ENCODE assay signal across 24 mouse cellular contexts in the genomic region with DNA sequence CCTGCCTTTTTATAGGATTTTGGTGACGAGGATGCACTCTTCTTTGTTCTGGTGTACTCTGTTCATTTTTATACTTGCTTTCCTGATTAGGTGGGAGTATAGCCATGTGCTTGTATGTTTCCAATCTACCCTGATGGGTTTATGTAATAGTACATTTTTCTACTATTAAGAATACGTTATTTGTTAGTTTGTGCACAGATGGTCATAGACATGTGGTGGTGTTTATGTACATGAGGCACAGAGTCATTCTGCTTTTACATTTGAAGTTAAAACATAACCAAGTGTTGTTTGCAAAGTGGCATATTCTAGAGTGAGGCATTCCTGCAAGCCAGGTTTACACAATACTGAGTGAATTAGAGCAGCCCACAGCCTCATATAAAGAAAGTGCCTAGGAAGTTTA.
"Had no signal": no experiment of that assay in that cellular context is flagged by ENCODE, and none has a peak within 500 bp of the region (broad histone marks: within the 10 kb centered on the region; RNA-seq: fewer than 3 reads in every experiment).

No protein-coding gene starts in this region.

- H3K27ac ChIP-seq: intestine, embryonic 15.5 days; limb, embryonic 12.5 days; limb, embryonic 15.5 days; liver, embryonic 14.5 days; macrophage; midbrain, embryonic 10.5 days; midbrain, embryonic 13.5 days; neural tube, embryonic 13.5 days had no signal

- DNase-seq: kidney, adult 11 months; kidney, adult 9 months; kidney, postnatal 25 days; left cerebral cortex, postnatal 4 days; liver, postnatal 0 days; lung, embryonic 14.5 days; retina, postnatal 1 day; right cerebral cortex, postnatal 25 days; spleen, adult 18-20 months; thymus, adult 2 months; thymus, postnatal 14 days; thymus, postnatal 4 days had no signal

- H3K9ac ChIP-seq: intestine, embryonic 15.5 days; limb, embryonic 12.5 days; limb, embryonic 15.5 days; liver, embryonic 14.5 days; liver, postnatal 0 days; lung, embryonic 14.5 days; midbrain, embryonic 13.5 days; neural tube, embryonic 13.5 days had no signal

- H3K4me3 ChIP-seq: intestine, embryonic 15.5 days; limb, embryonic 12.5 days; limb, embryonic 15.5 days; midbrain, embryonic 10.5 days; midbrain, embryonic 13.5 days; myocyte; neural tube, embryonic 13.5 days had no signal

- H3K27me3 ChIP-seq: intestine, embryonic 15.5 days; limb, embryonic 12.5 days; limb, embryonic 15.5 days; midbrain, embryonic 13.5 days; neural tube, embryonic 13.5 days had no signal

- H3K9me3 ChIP-seq: intestine, embryonic 15.5 days; limb, embryonic 12.5 days; limb, embryonic 15.5 days; midbrain, embryonic 10.5 days; midbrain, embryonic 13.5 days; neural tube, embryonic 13.5 days had no signal

- H3K4me2 ChIP-seq: intestine, embryonic 15.5 days; limb, embryonic 12.5 days; limb, embryonic 15.5 days; liver, embryonic 11.5 days; lung, embryonic 14.5 days; midbrain, embryonic 13.5 days; neural tube, embryonic 13.5 days had no signal

- ATAC-seq: intestine, embryonic 15.5 days; liver, postnatal 0 days; lung, postnatal 0 days; midbrain, embryonic 13.5 days; midbrain, embryonic 16.5 days had no signal

- H3K4me1 ChIP-seq: intestine, embryonic 15.5 days; limb, embryonic 12.5 days; limb, embryonic 15.5 days; midbrain, embryonic 10.5 days; midbrain, embryonic 13.5 days; neural tube, embryonic 13.5 days had no signal

- H3K36me3 ChIP-seq: intestine, embryonic 15.5 days; limb, embryonic 12.5 days; limb, embryonic 15.5 days; midbrain, embryonic 10.5 days; midbrain, embryonic 13.5 days; neural tube, embryonic 13.5 days had no signal
